Mouse (Mus musculus): ENCODE measurements around the gene Mog. TPM values are rescaled to one million over a fixed set of nuclear protein-coding genes. Genes with fewer than 3 reads are reported as not detected.

Mog gene
- polyA plus RNA-seq, 1 experiment from 2014 or later = 2.6 TPM

DNA sequence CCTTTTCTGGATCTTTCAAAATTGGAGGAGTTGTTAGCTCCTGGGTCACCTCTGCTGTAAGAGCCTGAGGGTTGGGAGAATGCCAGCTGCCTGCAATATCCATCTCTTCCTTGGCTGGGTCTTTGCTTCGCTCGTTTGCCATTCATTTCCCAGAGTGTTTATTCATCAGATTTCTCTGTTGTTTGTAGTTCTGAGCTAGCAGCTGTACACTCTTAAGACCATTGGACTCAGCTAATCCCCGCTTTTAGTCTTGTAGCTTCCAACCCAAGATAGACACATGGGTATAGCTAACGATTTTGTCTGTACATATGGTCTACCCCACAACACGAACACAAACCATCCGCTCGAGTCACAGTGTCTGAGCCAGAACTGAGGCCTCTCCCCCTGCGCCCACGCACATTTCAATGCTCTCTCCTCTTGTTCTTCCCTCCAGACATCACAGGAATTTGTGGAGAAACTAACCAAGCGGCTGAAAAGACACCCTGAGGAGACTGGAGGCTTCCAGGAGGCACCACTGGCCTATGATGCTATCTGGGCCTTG lies 39.0 kb upstream of the Mog start:
- ATAC-seq (ENCODE audit: low read depth) = no peak
- H3K9me3 ChIP-seq (ENCODE audit: control insufficient read depth, low read length) = no peaks in the 10 kb centered on the region
- no peak overlapping the region for H3K4me3 ChIP-seq (ENCODE audit: low read depth, low read length)
- no peaks in the 10 kb centered on the region for H3K4me1 ChIP-seq (ENCODE audit: control insufficient read depth, insufficient read depth, low read length)
- H3K9ac ChIP-seq (replicated peaks; ENCODE audit: low read depth, low read length) = no peak overlapping the region
- WGBS = 87% methylated on average over 10 of the region's 10 CpGs
- peaks cover 72% of the 10 kb centered on the region for H3K36me3 ChIP-seq (ENCODE audit: control insufficient read depth, insufficient read depth, low read length)
- no peak overlapping the region for H3K4me2 ChIP-seq (ENCODE audit: low read depth, low read length)
- no peak overlapping the region for H3K27ac ChIP-seq (ENCODE audit: low read depth, low read length)
- no peaks in the 10 kb centered on the region for H3K27me3 ChIP-seq (ENCODE audit: control insufficient read depth, insufficient read depth, low read length)

DNA sequence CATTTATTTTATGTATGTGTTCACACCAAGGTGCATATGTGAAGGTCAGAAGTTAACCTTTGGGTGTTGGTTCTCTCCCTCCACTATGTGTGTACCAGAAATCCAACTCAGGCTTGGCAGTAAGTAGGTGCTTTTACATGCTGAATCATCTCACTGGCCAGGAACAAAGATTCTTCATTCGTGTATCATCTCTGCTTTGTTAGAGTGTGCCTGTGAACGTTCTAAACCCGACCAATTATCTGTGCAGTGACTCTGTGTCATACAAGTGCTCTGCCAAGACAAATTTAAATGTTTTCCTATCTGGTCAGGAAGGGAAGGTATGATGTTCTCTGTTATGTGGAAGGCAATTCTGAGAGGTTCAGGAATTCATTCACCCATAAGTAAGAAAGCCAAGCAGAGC lies 38.2 kb upstream of the Mog start:
- Histone ChIP-seq H3K9ac (replicated peaks; ENCODE audit: low read depth, low read length) (no peak overlapping the region), H3K4me3 (ENCODE audit: low read depth, low read length) (no peak overlapping the region), H3K27me3 (ENCODE audit: control insufficient read depth, insufficient read depth, low read length) (no peaks in the 10 kb centered on the region), H3K4me1 (ENCODE audit: control insufficient read depth, insufficient read depth, low read length) (no peaks in the 10 kb centered on the region), H3K27ac (ENCODE audit: low read depth, low read length) (no peak overlapping the region), H3K36me3 (ENCODE audit: control insufficient read depth, insufficient read depth, low read length) (peaks cover 74% of the 10 kb centered on the region), H3K4me2 (ENCODE audit: low read depth, low read length) (no peak overlapping the region), H3K9me3 (ENCODE audit: control insufficient read depth, low read length) (no peaks in the 10 kb centered on the region)
- ATAC-seq (ENCODE audit: low read depth) = no peak
- WGBS = 83% methylated on average over 3 of the region's 3 CpGs

DNA sequence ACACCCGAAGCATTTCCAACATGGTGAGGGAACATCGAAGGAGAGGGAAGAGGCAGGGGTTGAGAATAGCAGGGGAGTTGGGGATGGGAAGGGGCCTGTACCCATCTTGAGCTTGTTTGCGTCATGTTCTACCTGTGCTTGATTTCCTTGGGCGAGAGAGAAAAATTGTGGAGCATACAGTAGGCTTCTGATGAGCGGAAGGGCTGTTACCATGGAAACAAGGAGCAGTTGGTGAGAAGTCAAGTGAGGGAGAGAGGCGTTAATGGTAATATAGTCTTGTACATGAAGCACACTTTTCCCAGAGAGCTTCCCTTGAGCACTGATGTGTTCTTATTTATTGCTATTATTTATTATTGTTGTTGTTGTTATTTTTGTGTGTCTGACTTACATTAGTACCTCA lies 33.8 kb upstream of the Mog start:
- no peak for ATAC-seq (ENCODE audit: low read depth)

DNA sequence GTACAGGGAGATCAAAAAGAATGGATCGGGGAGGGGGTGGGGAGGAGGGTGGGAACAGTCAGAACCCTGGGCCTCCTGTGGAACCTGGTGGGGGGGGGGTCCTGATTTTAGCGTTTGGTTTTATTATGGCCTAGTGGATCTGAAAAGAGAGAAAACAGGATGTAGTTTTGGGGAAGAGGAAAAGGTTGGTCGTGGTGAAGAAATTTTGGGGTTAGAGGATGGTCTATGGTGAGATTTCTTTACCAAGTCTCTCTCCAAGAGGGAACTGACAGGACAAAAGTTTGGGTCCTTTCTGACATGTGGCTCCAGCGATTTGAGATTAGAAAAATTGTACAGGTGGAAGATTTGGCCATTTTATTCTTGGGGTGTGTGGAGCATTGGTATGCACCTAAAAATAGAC lies 28.5 kb upstream of the Mog start:
- H3K4me3 ChIP-seq (ENCODE audit: low read depth, low read length) = peak overlapping the region; percentile 56
- no peaks in the 10 kb centered on the region for H3K9me3 ChIP-seq (ENCODE audit: control insufficient read depth, low read length)
- peaks cover 11% of the 10 kb centered on the region; the same call in 1 of the 2 replicates for H3K36me3 ChIP-seq (ENCODE audit: control insufficient read depth, insufficient read depth, low read length)
- H3K4me2 ChIP-seq (ENCODE audit: low read depth, low read length) = peak overlapping the region; percentile 84
- no peak overlapping the region for H3K27ac ChIP-seq (ENCODE audit: low read depth, low read length)
- H3K4me1 ChIP-seq (ENCODE audit: control insufficient read depth, insufficient read depth, low read length) = peaks cover 38% of the 10 kb centered on the region
- H3K9ac ChIP-seq (replicated peaks; ENCODE audit: low read depth, low read length) = peak overlapping the region; percentile 77
- no peak for ATAC-seq (ENCODE audit: low read depth)
- 61% methylated on average over 4 of the region's 4 CpGs for WGBS
- H3K27me3 ChIP-seq (ENCODE audit: control insufficient read depth, insufficient read depth, low read length) = no peaks in the 10 kb centered on the region

More for the DNA sequence above, 33.8 kb upstream of the Mog start:
- Histone ChIP-seq H3K9me3 (ENCODE audit: control insufficient read depth, low read length) (no peaks in the 10 kb centered on the region), H3K4me3 (ENCODE audit: low read depth, low read length) (no peak overlapping the region), H3K36me3 (ENCODE audit: control insufficient read depth, insufficient read depth, low read length) (peaks cover 47% of the 10 kb centered on the region), H3K9ac (replicated peaks; ENCODE audit: low read depth, low read length) (no peak overlapping the region), H3K4me2 (ENCODE audit: low read depth, low read length) (no peak overlapping the region), H3K27ac (ENCODE audit: low read depth, low read length) (no peak overlapping the region), H3K27me3 (ENCODE audit: control insufficient read depth, insufficient read depth, low read length) (no peaks in the 10 kb centered on the region), H3K4me1 (ENCODE audit: control insufficient read depth, insufficient read depth, low read length) (0 out of 2 replicates have a peak, but pooled peaks cover under 1% of the 10 kb centered on the region)
- WGBS = 79% methylated on average over 6 of the region's 6 CpGs

DNA sequence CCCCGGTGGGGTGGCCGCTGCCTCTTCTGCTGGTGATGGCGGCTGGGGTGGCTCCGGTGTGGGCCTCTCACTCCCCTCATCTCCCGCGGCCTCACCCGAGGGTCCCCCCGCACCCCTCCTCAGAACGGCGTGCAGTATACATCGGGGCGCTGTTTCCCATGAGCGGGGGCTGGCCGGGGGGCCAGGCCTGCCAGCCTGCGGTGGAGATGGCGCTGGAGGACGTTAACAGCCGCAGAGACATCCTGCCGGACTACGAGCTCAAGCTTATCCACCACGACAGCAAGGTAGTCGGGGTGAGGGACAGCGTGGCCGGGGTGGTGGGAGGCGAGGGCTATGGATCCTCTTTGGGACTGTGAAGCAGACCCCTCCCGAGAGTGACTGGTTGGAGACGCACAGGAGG lies 27.7 kb upstream of the Mog start:
- Histone ChIP-seq H3K36me3 (ENCODE audit: control insufficient read depth, insufficient read depth, low read length) (peaks cover 6% of the 10 kb centered on the region; the same call in 1 of the 2 replicates), H3K4me3 (ENCODE audit: low read depth, low read length) (peak overlapping the region; percentile 56), H3K4me1 (ENCODE audit: control insufficient read depth, insufficient read depth, low read length) (peaks cover 38% of the 10 kb centered on the region), H3K9ac (replicated peaks; ENCODE audit: low read depth, low read length) (peak overlapping the region; percentile 77), H3K4me2 (ENCODE audit: low read depth, low read length) (peak overlapping the region; percentile 84), H3K27me3 (ENCODE audit: control insufficient read depth, insufficient read depth, low read length) (no peaks in the 10 kb centered on the region), H3K9me3 (ENCODE audit: control insufficient read depth, low read length) (no peaks in the 10 kb centered on the region), H3K27ac (ENCODE audit: low read depth, low read length) (peak overlapping the region; percentile 81; the same call in 1 of the 2 replicates)
- 2% methylated on average over 27 of the region's 27 CpGs for WGBS
- peak; percentile 16 for ATAC-seq (ENCODE audit: low read depth)

DNA sequence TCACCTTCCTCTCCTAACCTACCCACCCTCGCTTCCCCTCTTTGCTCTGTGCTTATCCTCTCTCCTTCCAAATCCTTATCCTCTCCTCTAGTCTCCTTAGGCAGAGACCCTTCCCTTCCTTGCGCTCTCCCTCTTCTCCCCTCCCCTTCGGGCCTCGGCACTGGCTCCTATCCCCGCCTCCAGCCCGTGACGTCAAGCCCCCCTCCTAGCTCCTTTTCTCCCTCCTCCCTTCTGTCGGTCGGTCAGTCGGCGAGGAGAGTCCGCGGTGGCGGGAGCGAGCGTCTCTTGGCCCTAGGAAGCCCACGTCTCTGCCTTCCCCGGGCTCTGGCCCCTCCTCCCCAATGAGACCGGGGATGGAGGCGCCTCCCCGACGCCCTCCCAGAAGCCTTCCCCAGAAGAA lies 27.2 kb upstream of the Mog start:
- 0% methylated on average over 22 of the region's 22 CpGs for WGBS
- Histone ChIP-seq H3K9me3 (ENCODE audit: control insufficient read depth, low read length) (no peaks in the 10 kb centered on the region), H3K27me3 (ENCODE audit: control insufficient read depth, insufficient read depth, low read length) (no peaks in the 10 kb centered on the region), H3K27ac (ENCODE audit: low read depth, low read length) (peak overlapping the region; percentile 81), H3K4me3 (ENCODE audit: low read depth, low read length) (peak overlapping the region; percentile 56), H3K4me2 (ENCODE audit: low read depth, low read length) (peak overlapping the region; percentile 84), H3K4me1 (ENCODE audit: control insufficient read depth, insufficient read depth, low read length) (peaks cover 38% of the 10 kb centered on the region), H3K9ac (replicated peaks; ENCODE audit: low read depth, low read length) (peak overlapping the region; percentile 77), H3K36me3 (ENCODE audit: control insufficient read depth, insufficient read depth, low read length) (peaks cover 3% of the 10 kb centered on the region; the same call in 1 of the 2 replicates)
- ATAC-seq (ENCODE audit: low read depth) = peak; percentile 64

DNA sequence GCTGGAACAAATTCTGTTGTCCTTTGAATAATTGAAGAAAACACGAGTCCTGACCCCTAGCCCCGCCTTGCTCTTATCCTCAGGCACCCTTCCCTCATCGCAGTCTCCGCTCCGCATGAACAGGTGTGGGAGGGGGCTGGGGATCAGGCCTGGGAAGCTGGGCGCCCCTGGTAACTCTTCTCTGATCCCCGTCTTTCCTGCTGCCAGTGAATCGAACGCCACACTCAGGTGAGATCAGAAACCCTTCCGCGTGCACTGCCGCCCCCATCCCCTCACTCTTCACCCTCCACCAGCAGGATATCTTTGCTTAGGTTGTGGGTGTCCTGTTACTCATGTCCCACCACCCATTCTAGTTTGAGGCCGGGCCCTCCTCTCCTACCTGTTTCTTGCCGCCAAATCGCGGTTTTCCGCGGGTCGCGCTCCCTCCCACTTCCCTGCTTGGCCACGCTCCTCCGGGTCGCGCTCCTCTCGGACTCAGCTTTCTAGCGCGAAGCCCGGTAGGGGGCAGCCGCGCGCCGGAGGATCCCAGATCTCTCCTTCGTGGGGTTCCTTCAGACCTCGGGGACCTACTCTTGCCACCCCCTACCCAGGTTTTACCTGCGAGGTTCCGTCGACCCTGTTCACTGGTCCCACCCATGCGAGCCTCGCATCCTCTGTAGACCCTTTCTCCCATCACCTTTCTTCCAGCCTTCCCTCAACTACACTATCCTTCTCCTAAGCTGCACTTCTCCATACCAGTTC lies 26.5 kb upstream of the Mog start:
- Histone ChIP-seq H3K9me3 (ENCODE audit: control insufficient read depth, low read length) (no peaks in the 10 kb centered on the region), H3K4me2 (ENCODE audit: low read depth, low read length) (peak overlapping the region; percentile 84), H3K27ac (ENCODE audit: low read depth, low read length) (peak overlapping the region; percentile 81), H3K27me3 (ENCODE audit: control insufficient read depth, insufficient read depth, low read length) (no peaks in the 10 kb centered on the region), H3K36me3 (ENCODE audit: control insufficient read depth, insufficient read depth, low read length) (no peaks in the 10 kb centered on the region; the same call in 1 of the 2 replicates), H3K9ac (replicated peaks; ENCODE audit: low read depth, low read length) (peak overlapping the region; percentile 77), H3K4me1 (ENCODE audit: control insufficient read depth, insufficient read depth, low read length) (peaks cover 38% of the 10 kb centered on the region), H3K4me3 (ENCODE audit: low read depth, low read length) (peak overlapping the region; percentile 56)
- WGBS = 2% methylated on average over 39 of the region's 39 CpGs
- peak; percentile 3 for ATAC-seq (ENCODE audit: low read depth)

DNA sequence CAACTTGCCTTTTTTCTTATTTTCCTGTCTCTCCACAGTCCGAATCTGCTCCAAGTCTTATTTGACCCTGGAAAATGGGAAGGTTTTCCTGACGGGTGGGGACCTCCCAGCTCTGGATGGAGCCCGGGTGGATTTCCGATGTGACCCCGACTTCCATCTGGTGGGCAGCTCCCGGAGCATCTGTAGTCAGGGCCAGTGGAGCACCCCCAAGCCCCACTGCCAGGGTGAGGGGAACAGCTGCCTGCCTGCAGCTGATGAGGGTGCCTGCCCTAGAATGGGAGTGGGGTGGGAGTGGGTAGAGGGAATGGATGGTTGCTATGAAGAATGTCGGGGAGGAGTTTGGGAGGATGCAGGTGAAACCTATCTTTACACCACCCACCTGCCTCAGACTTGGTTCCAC lies 25.2 kb upstream of the Mog start:
- ATAC-seq (ENCODE audit: low read depth) = no peak
- H3K4me3 ChIP-seq (ENCODE audit: low read depth, low read length) = peak overlapping the region; percentile 88
- no peaks in the 10 kb centered on the region for H3K27me3 ChIP-seq (ENCODE audit: control insufficient read depth, insufficient read depth, low read length)
- no peaks in the 10 kb centered on the region; the same call in 1 of the 2 replicates for H3K36me3 ChIP-seq (ENCODE audit: control insufficient read depth, insufficient read depth, low read length)
- WGBS = 64% methylated on average over 7 of the region's 7 CpGs
- H3K4me2 ChIP-seq (ENCODE audit: low read depth, low read length) = peak overlapping the region; percentile 84
- no peaks in the 10 kb centered on the region for H3K9me3 ChIP-seq (ENCODE audit: control insufficient read depth, low read length)
- 0 out of 2 replicates have a peak overlapping the region, but pooled peaks have one; percentile 21 for H3K9ac ChIP-seq (replicated peaks; ENCODE audit: low read depth, low read length)
- H3K4me1 ChIP-seq (ENCODE audit: control insufficient read depth, insufficient read depth, low read length) = peaks cover 38% of the 10 kb centered on the region
- H3K27ac ChIP-seq (ENCODE audit: low read depth, low read length) = no peak overlapping the region

DNA sequence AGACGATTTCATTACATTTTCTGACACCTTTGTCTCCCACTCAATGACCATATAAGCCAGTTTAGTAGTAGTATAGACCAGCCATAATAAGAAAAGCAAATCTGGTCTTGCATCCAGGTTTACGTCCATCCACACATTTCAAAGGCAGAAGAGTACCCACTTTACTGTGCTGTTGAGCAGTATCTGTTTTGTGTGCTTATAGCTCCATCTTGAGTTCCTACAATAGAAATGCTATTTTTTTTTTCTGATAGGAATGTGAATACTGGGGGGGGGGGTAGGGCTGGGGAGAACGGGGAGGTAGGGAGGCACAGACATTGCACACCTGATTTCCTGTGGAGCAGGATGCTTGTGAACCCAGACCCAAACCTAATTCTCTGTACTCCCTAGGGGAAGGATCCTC lies 24.8 kb upstream of the Mog start:
- ATAC-seq (ENCODE audit: low read depth) = no peak
- Histone ChIP-seq H3K4me3 (ENCODE audit: low read depth, low read length) (peak overlapping the region; percentile 88), H3K27me3 (ENCODE audit: control insufficient read depth, insufficient read depth, low read length) (no peaks in the 10 kb centered on the region), H3K4me2 (ENCODE audit: low read depth, low read length) (peak overlapping the region; percentile 84), H3K27ac (ENCODE audit: low read depth, low read length) (no peak overlapping the region), H3K9ac (replicated peaks; ENCODE audit: low read depth, low read length) (0 out of 2 replicates have a peak overlapping the region, but pooled peaks have one; percentile 21), H3K4me1 (ENCODE audit: control insufficient read depth, insufficient read depth, low read length) (peaks cover 38% of the 10 kb centered on the region), H3K36me3 (ENCODE audit: control insufficient read depth, insufficient read depth, low read length) (no peaks in the 10 kb centered on the region; the same call in 1 of the 2 replicates), H3K9me3 (ENCODE audit: control insufficient read depth, low read length) (no peaks in the 10 kb centered on the region)
- WGBS = 20% methylated on average over 3 of the region's 3 CpGs

All from neural tube, embryonic 14.5 days (tissue).